Mouse (Mus musculus) hindbrain, embryonic 14.5 days (tissue): Measurements from ENCODE around the gene Ccdc58. TPM values are rescaled to one million over a fixed set of nuclear protein-coding genes. Genes with fewer than 3 reads are reported as not detected.

Source experiments
- ATAC-seq: fragments of 200-750 bp; cut with Nextera tagmentation; 2 replicates; pipeline ENCODE4 v1.8.0; 2017; ENCODE audit warnings: moderate number of reproducible peaks, mild to moderate bottlenecking, moderate TSS enrichment, moderate library complexity; ENCODE audit not compliant: low FRiP score
- DNase-seq: peaks from one replicate; pipeline ENCODE4 v3.0.0-alpha.2; 2015; ENCODE audit warnings: low spot score
- H3K27ac ChIP-seq: fragments of 300-500 bp; sonication (generic); 2 replicates; pipeline ENCODE4 v1.5.1; 2014; ENCODE audit warnings: mild to moderate bottlenecking, moderate library complexity
- H3K27me3 ChIP-seq: fragments of 300-500 bp; sonication (generic); 2 replicates; pipeline ENCODE4 v1.6.1; 2014; ENCODE audit warnings: mild to moderate bottlenecking, low read length, mixed read lengths; ENCODE audit not compliant: control insufficient read depth, insufficient read depth
- H3K36me3 ChIP-seq: fragments of 300-500 bp; sonication (generic); replicated peaks from 2 replicates; pipeline ENCODE4 v1.6.1; 2014; ENCODE audit not compliant: control insufficient read depth, insufficient read depth
- H3K4me1 ChIP-seq: fragments of 300-500 bp; sonication (generic); replicated peaks from 2 replicates; pipeline ENCODE4 v1.6.1; 2014; ENCODE audit warnings: antibody characterized with exemption, low read length, mixed read lengths; ENCODE audit not compliant: control insufficient read depth, insufficient read depth
- H3K4me2 ChIP-seq: fragments of 300-500 bp; sonication (generic); replicated peaks from 2 replicates; pipeline ENCODE4 v1.6.1; 2014; ENCODE audit warnings: mild to moderate bottlenecking, moderate library complexity
- H3K4me3 ChIP-seq: fragments of 300-500 bp; sonication (generic); replicated peaks from 2 replicates; pipeline ENCODE4 v1.5.1; 2014; ENCODE audit warnings: mild to moderate bottlenecking, low read length
- H3K9ac ChIP-seq: fragments of 300-500 bp; sonication (generic); 2 replicates; pipeline ENCODE4 v1.6.1; 2014
- H3K9me3 ChIP-seq: fragments of 300-500 bp; sonication (generic); 2 replicates; pipeline ENCODE4 v1.6.1; 2016; ENCODE audit warnings: low read length; ENCODE audit not compliant: control insufficient read depth
- WGBS: fragments of 180-500 bp; shearing (Covaris S2); extraction: QIAGEN DNeasy Blood & Tissue Kit; methylation state at CpG from one replicate; pipeline ENCODE4 v1.1.7; 2014; 5-methylcytosine and 5-hydroxymethylcytosine counted together
- polyA plus RNA-seq: library from polyadenylated mRNA; unstranded; fragments of >200 nt; fragmentation: Nextera tagmentation; extraction: Ambion mirVana; gene quantifications from 2 replicates; pipeline ENCODE4 v1.2.1, GENCODE M21; 2014

Ccdc58 gene
- polyA plus RNA-seq, 1 experiment from 2014 or later = 26.8 TPM

DNA sequence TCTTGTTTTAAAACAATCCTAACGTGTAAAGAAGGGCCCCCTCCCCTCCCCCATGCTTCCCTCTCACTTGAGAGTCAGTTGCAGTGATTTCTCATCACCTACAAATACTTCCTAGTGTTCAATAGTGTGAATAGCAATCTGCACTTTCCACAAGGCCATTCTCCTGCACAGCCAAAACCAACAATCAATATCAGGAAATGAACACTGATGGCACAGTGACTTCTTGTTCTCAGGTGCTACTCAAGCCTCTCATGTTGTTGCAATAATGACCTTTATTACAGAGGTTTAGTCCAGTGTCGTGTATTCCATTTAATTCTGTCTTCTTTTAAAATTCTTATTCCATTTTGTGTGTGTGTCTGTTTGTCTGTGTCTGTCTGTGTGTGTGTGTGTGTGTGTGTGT is 66.7 kb downstream of the Ccdc58 start:
- Histone ChIP-seq H3K9me3 (no peaks in the 10 kb centered on the region), H3K4me3 (no peak overlapping the region), H3K27me3 (no peaks in the 10 kb centered on the region), H3K27ac (no peak overlapping the region), H3K4me2 (no peak overlapping the region), H3K9ac (no peak overlapping the region), H3K36me3 (no peaks in the 10 kb centered on the region), H3K4me1 (no peaks in the 10 kb centered on the region)
- WGBS = 77% methylated on average over 2 of the region's 2 CpGs
- DNase-seq = no peak
- ATAC-seq = no peak

Other genes starting within 250 kb of the Ccdc58 start
- 0.38 and 0.66 TPM in 2 replicates for gene Parp14, start 200.1 kb upstream of the Ccdc58 start, polyA plus RNA-seq
- gene Parp9, start 133.2 kb upstream of the Ccdc58 start, polyA plus RNA-seq = 2.2 and 2.6 TPM in 2 replicates
- gene Dtx3l, start 132.5 kb upstream of the Ccdc58 start, polyA plus RNA-seq = 1.2 and 1.7 TPM in 2 replicates
- gene Kpna1, start 92.9 kb upstream of the Ccdc58 start, polyA plus RNA-seq = 90.4 and 105 TPM in 2 replicates
- gene Wdr5b, start 30.5 kb upstream of the Ccdc58 start, polyA plus RNA-seq = 12.9 and 13.7 TPM in 2 replicates
- 129 and 139 TPM in 2 replicates for gene Fam162a, start 91 bp upstream of the Ccdc58 start, polyA plus RNA-seq
- gene Csta1, start 59.6 kb downstream of the Ccdc58 start, polyA plus RNA-seq = not detected in 2 replicates
- gene Stfa2l1, start 85.1 kb downstream of the Ccdc58 start, polyA plus RNA-seq = 0.60 TPM in 1 of 2 replicates, not detected in the other
- gene Gm5483, start 112.5 kb downstream of the Ccdc58 start, polyA plus RNA-seq = 0.94 and 0.97 TPM in 2 replicates
- gene Gm5416, start 138.7 kb downstream of the Ccdc58 start, polyA plus RNA-seq = not detected in 2 replicates
- gene 2010005H15Rik, start 149.8 kb downstream of the Ccdc58 start, polyA plus RNA-seq = not detected in 2 replicates
- gene Stfa1, start 205.3 kb downstream of the Ccdc58 start, polyA plus RNA-seq = 1.7 and 3.1 TPM in 2 replicates